Mouse (Mus musculus): Measurements from ENCODE around the gene Hpn. TPM values are rescaled to one million over a fixed set of nuclear protein-coding genes. Genes with fewer than 3 reads are reported as not detected.
A peak's percentile ranks its signal among the peaks of the same experiment; 100 is the strongest.

Hpn gene
- total RNA-seq, 2 experiments from 2014 or later = 14.0 to 15.9 TPM

GRCm38 (mm10) chr7:31070324-31070723, 44.8 kb downstream of the Hpn start:
- Histone ChIP-seq H3K27ac (no peak overlapping the region), H3K4me3 (no peak overlapping the region)
- TF ChIP-seq CTCF (IDR thresholded peaks at IDR 0.05) = no peak
- DNase-seq = no peak
- intact Hi-C loops (cut with DNase I) = no loop called here

GRCm38 (mm10) chr7:31069491-31069890, 45.6 kb downstream of the Hpn start:
- intact Hi-C loops (cut with DNase I) = no loop called here
- DNase-seq = no peak
- Histone ChIP-seq H3K4me3 (no peak overlapping the region), H3K27ac (no peak overlapping the region)
- no peak for TF ChIP-seq CTCF (IDR thresholded peaks at IDR 0.05)

- intact Hi-C loops (cut with DNase I) = no loop called here
- no peak overlapping the region for H3K4me3 ChIP-seq
- DNase-seq = peak; percentile 53
- no peak for TF ChIP-seq CTCF (IDR thresholded peaks at IDR 0.05)
- H3K27ac ChIP-seq = peak overlapping the region; percentile 9
Measured at GRCm38 (mm10) chr7:31067836-31068235, 47.3 kb downstream of the Hpn start.

- intact Hi-C loops (cut with DNase I) = no loop called here
Measured at GRCm38 (mm10) chr7:31063074-31063560, 52.0 kb downstream of the Hpn start.

GRCm38 (mm10) chr7:31060621-31061010, 54.5 kb downstream of the Hpn start:
- intact Hi-C loops (cut with DNase I) = no loop called here
- DNase-seq = no peak
- H3K27ac ChIP-seq = peak overlapping the region; percentile 80
- no peak for TF ChIP-seq CTCF (IDR thresholded peaks at IDR 0.05)
- H3K4me3 ChIP-seq = peak overlapping the region; percentile 54

More at GRCm38 (mm10) chr7:31063074-31063560, 52.0 kb downstream of the Hpn start:
- no peak overlapping the region for H3K4me3 ChIP-seq
- no peak for TF ChIP-seq CTCF (IDR thresholded peaks at IDR 0.05)
- no peak for DNase-seq
- H3K27ac ChIP-seq = peak overlapping the region; percentile 24; the same call in 1 of the 2 replicates

GRCm38 (mm10) chr7:31059919-31060620, 55.0 kb downstream of the Hpn start:
- intact Hi-C loops (cut with DNase I) = loop anchor here (1.0 to 10.0 kb wide), 4 partner anchors 19 to 112 kb away; partner anchors contain the start of gene Gramd1a
- peak overlapping the region; percentile 80 for H3K27ac ChIP-seq
- H3K4me3 ChIP-seq = peak overlapping the region; percentile 54
- TF ChIP-seq CTCF (IDR thresholded peaks at IDR 0.05) = no peak
- DNase-seq = peak; percentile 31

GRCm38 (mm10) chr7:31059108-31059507, 56.0 kb downstream of the Hpn start, which contains the start of gene Lgi4:
Gene Lgi4 (plus strand): TSS chr7:31059342.
- H3K27ac ChIP-seq = peak within 1 kb of the TSS; percentile 99
- H3K4me3 ChIP-seq = peak within 1 kb of the TSS; percentile 54
- intact Hi-C loops (cut with DNase I) = loop anchor here (1.0 to 10.0 kb wide), 4 partner anchors 20 to 113 kb away; partner anchors contain the start of gene Gramd1a
- peak; percentile 93 for DNase-seq
- no peak; the same call in none of the 2 replicates for TF ChIP-seq CTCF (IDR thresholded peaks at IDR 0.05)

- H3K4me3 ChIP-seq = no peak overlapping the region
- H3K27ac ChIP-seq = peak overlapping the region; percentile 99
- no peak for TF ChIP-seq CTCF (IDR thresholded peaks at IDR 0.05)
- no peak for DNase-seq
- intact Hi-C loops (cut with DNase I) = loop anchor here (2.0 to 10.0 kb wide), 3 partner anchors 21 to 114 kb away; partner anchors contain the start of gene Gramd1a
Measured at GRCm38 (mm10) chr7:31058211-31058610, 56.9 kb downstream of the Hpn start.

- Histone ChIP-seq H3K4me3 (no peak overlapping the region), H3K27ac (peak overlapping the region; percentile 99)
- peak; percentile 44 for DNase-seq
- intact Hi-C loops (cut with DNase I) = loop anchor here (2.0 to 10.0 kb wide), 3 partner anchors 21 to 115 kb away; partner anchors contain the start of gene Gramd1a
- no peak for TF ChIP-seq CTCF (IDR thresholded peaks at IDR 0.05)
Measured at GRCm38 (mm10) chr7:31057730-31058129, 57.4 kb downstream of the Hpn start.

- Histone ChIP-seq H3K4me3 (no peak within 1 kb of the TSS; the same call in 1 of the 2 replicates), H3K27ac (peak within 1 kb of the TSS; percentile 99)
- intact Hi-C loops (cut with DNase I) = loop anchor here (5.0 to 10.0 kb wide), 2 partner anchors 98 to 115 kb away; partner anchors contain the start of gene Gramd1a
- no peak for TF ChIP-seq CTCF (IDR thresholded peaks at IDR 0.05)
- no peak for DNase-seq
Measured at GRCm38 (mm10) chr7:31057071-31057470, 58.0 kb downstream of the Hpn start, which contains the start of gene Fxyd1. Gene Fxyd1 (minus strand): TSS chr7:31057199.

- no peak overlapping the region for H3K4me3 ChIP-seq
- TF ChIP-seq CTCF (IDR thresholded peaks at IDR 0.05) = no peak
- DNase-seq = no peak
- H3K27ac ChIP-seq = peak overlapping the region; percentile 99
- intact Hi-C loops (cut with DNase I) = loop anchor here (5.0 to 10.0 kb wide), 2 partner anchors 98 to 116 kb away; partner anchors contain the start of gene Gramd1a
Measured at GRCm38 (mm10) chr7:31056448-31056847, 58.6 kb downstream of the Hpn start.

- DNase-seq = no peak
- Histone ChIP-seq H3K27ac (peak overlapping the region; percentile 99), H3K4me3 (peak overlapping the region; percentile 39)
- intact Hi-C loops (cut with DNase I) = loop anchor here (5.0 to 10.0 kb wide), 2 partner anchors 99 to 116 kb away; partner anchors contain the start of gene Gramd1a
- TF ChIP-seq CTCF (IDR thresholded peaks at IDR 0.05) = no peak
Measured at GRCm38 (mm10) chr7:31055883-31056282, 59.2 kb downstream of the Hpn start.

- peak; percentile 97 for DNase-seq
- intact Hi-C loops (cut with DNase I) = loop anchor here (5.0 to 10.0 kb wide), 2 partner anchors 99 to 117 kb away; partner anchors contain the start of gene Gramd1a
- TF ChIP-seq CTCF (IDR thresholded peaks at IDR 0.05) = no peak
- Histone ChIP-seq H3K27ac (peak overlapping the region; percentile 99), H3K4me3 (peak overlapping the region; percentile 75)
Measured at GRCm38 (mm10) chr7:31055354-31055824, 59.7 kb downstream of the Hpn start.
